8 mouse cellular contexts compared by ENCODE assay signal in genomic region chr17:5295086-5295947, GRCm38 (mm10).
DNase-seq lines count a peak whose midpoint lies in the region; ATAC-seq lines count a peak whose summit lies in the region.
"Had no signal": no experiment of that assay in that cellular context is flagged by ENCODE, and none has a peak within 500 bp of the region (broad histone marks: within the 10 kb centered on the region; RNA-seq: fewer than 3 reads in every experiment).

No protein-coding gene starts in this region.

- peak overlapping the region; percentile 17; the same call in 1 of the 2 replicates for H3K4me2 ChIP-seq in intestine, embryonic 15.5 days (replicated peaks)
- H3K4me2 ChIP-seq: heart, embryonic 13.5 days had no signal

- H3K27me3 ChIP-seq in intestine, embryonic 15.5 days (replicated peaks) = no peaks in the 10 kb centered on the region
- H3K27me3 ChIP-seq: heart, embryonic 13.5 days had no signal

- no peak overlapping the region for H3K9ac ChIP-seq in intestine, embryonic 15.5 days
- H3K9ac ChIP-seq: heart, embryonic 13.5 days had no signal

- 61% methylated on average over 19 of the region's 19 CpGs for WGBS in intestine, embryonic 15.5 days

- peak; percentile 93 for DNase-seq in Muller cell, postnatal 12 days (ENCODE audit: inconsistent ontology term)
- peak; percentile 93 for DNase-seq in brain, adult 2 months (ENCODE audit: low read depth, low spot score)
- peak; percentile 59 to 66 for DNase-seq in frontal cortex, postnatal 10 days (ENCODE audit: low spot score in 2 of 2)
- DNase-seq in left cerebral cortex, adult 9 months (ENCODE audit: low spot score in 2 of 2) = peak; percentile 58 to 82
- peak; percentile 88 for DNase-seq in naive thymus-derived CD4-positive, alpha-beta T cell, adult 2 months (ENCODE audit: low read depth)
- DNase-seq in spleen, postnatal 4 days (ENCODE audit: low spot score in 2 of 2) = peak; percentile 69 to 83

- no peaks in the 10 kb centered on the region for H3K9me3 ChIP-seq in intestine, embryonic 15.5 days
- H3K9me3 ChIP-seq: heart, embryonic 13.5 days had no signal

- peaks cover 19% of the 10 kb centered on the region for H3K4me1 ChIP-seq in intestine, embryonic 15.5 days (replicated peaks)

- H3K27ac ChIP-seq in intestine, embryonic 15.5 days = peak overlapping the region; percentile 68
- H3K27ac ChIP-seq: heart, embryonic 13.5 days had no signal

- peak; percentile 88 for ATAC-seq in intestine, embryonic 15.5 days

- no peak overlapping the region for H3K4me3 ChIP-seq in intestine, embryonic 15.5 days (replicated peaks)
- H3K4me3 ChIP-seq: heart, embryonic 13.5 days had no signal

- H3K36me3 ChIP-seq in intestine, embryonic 15.5 days = 0 out of 2 replicates have a peak, but pooled peaks cover 2% of the 10 kb centered on the region
